Mouse (Mus musculus): ENCODE results near the gene Ccl25.
"Not testable (repeated sequence)": the region's sequence is repeated elsewhere in the genome, so short reads cannot be mapped to it uniquely, and the experiment has no call there.

Ccl25 gene

GRCm38 (mm10) chr8:4340207-4340606, 15.2 kb downstream of the Ccl25 start:
- no peak for DNase-seq (ENCODE audit: low spot score)

- no peak for DNase-seq (ENCODE audit: low spot score)
These were observed 22.7 kb downstream of the Ccl25 start for GRCm38 (mm10) chr8:4347661-4348060.

GRCm38 (mm10) chr8:4348275-4348674, 23.3 kb downstream of the Ccl25 start:
- no peak for DNase-seq (ENCODE audit: low spot score)

- no peak for DNase-seq (ENCODE audit: low spot score)
These were observed 24.3 kb downstream of the Ccl25 start for GRCm38 (mm10) chr8:4349335-4349734.

- DNase-seq (ENCODE audit: low spot score), result no peak
These were observed 25.6 kb downstream of the Ccl25 start for GRCm38 (mm10) chr8:4350618-4351017.

- DNase-seq (ENCODE audit: low spot score), result not testable (repeated sequence)
These were observed 27.6 kb downstream of the Ccl25 start for GRCm38 (mm10) chr8:4352562-4352961.

- no peak for DNase-seq (ENCODE audit: low spot score)
These were observed 28.7 kb downstream of the Ccl25 start for GRCm38 (mm10) chr8:4353741-4354140.

GRCm38 (mm10) chr8:4354516-4354915, 29.5 kb downstream of the Ccl25 start:
- no peak for DNase-seq (ENCODE audit: low spot score)

GRCm38 (mm10) chr8:4355455-4355854, 30.4 kb downstream of the Ccl25 start:
- DNase-seq (ENCODE audit: low spot score), result no peak

- DNase-seq (ENCODE audit: low spot score), result no peak
These were observed 34.4 kb downstream of the Ccl25 start for GRCm38 (mm10) chr8:4359362-4359761.

- no peak for DNase-seq (ENCODE audit: low spot score)
These were observed 35.9 kb downstream of the Ccl25 start for GRCm38 (mm10) chr8:4360922-4361321.

- DNase-seq (ENCODE audit: low spot score), result no peak
These were observed 41.2 kb downstream of the Ccl25 start for GRCm38 (mm10) chr8:4366189-4366588.

GRCm38 (mm10) chr8:4367808-4368207, 42.8 kb downstream of the Ccl25 start:
- no peak for DNase-seq (ENCODE audit: low spot score)

GRCm38 (mm10) chr8:4368470-4368869, 43.5 kb downstream of the Ccl25 start:
- no peak for DNase-seq (ENCODE audit: low spot score)

- no peak for DNase-seq (ENCODE audit: low spot score)
These were observed 45.1 kb downstream of the Ccl25 start for GRCm38 (mm10) chr8:4370078-4370477.

GRCm38 (mm10) chr8:4372657-4373056, 47.6 kb downstream of the Ccl25 start:
- DNase-seq (ENCODE audit: low spot score), result no peak

GRCm38 (mm10) chr8:4401442-4401841, 76.4 kb downstream of the Ccl25 start:
- no peak for DNase-seq (ENCODE audit: low spot score)

- DNase-seq (ENCODE audit: low spot score), result no peak
These were observed 79.2 kb downstream of the Ccl25 start for GRCm38 (mm10) chr8:4403960-4404879.

- DNase-seq (ENCODE audit: low spot score), result peak; percentile 14
These were observed 79.9 kb downstream of the Ccl25 start for GRCm38 (mm10) chr8:4404880-4405261.

- DNase-seq (ENCODE audit: low spot score), result not testable (repeated sequence)
These were observed 83.4 kb downstream of the Ccl25 start for GRCm38 (mm10) chr8:4408425-4408824.
